Mouse (Mus musculus): ENCODE measurements around the gene Mgme1. TPM values are rescaled to one million over a fixed set of nuclear protein-coding genes. Genes with fewer than 3 reads are reported as not detected.

Mgme1 gene
- polyA plus RNA-seq, 1 experiment from 2014 or later, result 5.4 TPM

- DNase-seq (no peak), ATAC-seq (no peak)
- no peaks in the 10 kb centered on the region for H3K9me3 ChIP-seq (ENCODE audit: low read length)
- H3K36me3 ChIP-seq (replicated peaks; ENCODE audit: insufficient read depth, low read length), result peaks cover 23% of the 10 kb centered on the region
- 29% methylated on average over 4 of the region's 4 CpGs for WGBS (ENCODE audit: insufficient replicate concordance)
- no peak overlapping the region; the same call in 1 of the 2 replicates for H3K9ac ChIP-seq (replicated peaks)
- H3K4me3 ChIP-seq (ENCODE audit: low read depth, low read length), result peak overlapping the region; percentile 10; the same call in 1 of the 2 replicates
- H3K4me1 ChIP-seq (ENCODE audit: insufficient read depth), result peaks cover 59% of the 10 kb centered on the region
- no peak for TF ChIP-seq CTCF (IDR thresholded peaks at IDR 0.05; ENCODE audit: low read depth)
- TF ChIP-seq EP300 (IDR thresholded peaks at IDR 0.05; ENCODE audit: low read depth), result no peak
- no peaks in the 10 kb centered on the region for H3K27me3 ChIP-seq (ENCODE audit: insufficient read depth, low read length)
- peak overlapping the region; percentile 50 for H3K4me2 ChIP-seq (ENCODE audit: low read depth, low read length)
- peak overlapping the region; percentile 36; the same call in 1 of the 2 replicates for H3K27ac ChIP-seq (ENCODE audit: low read depth)
These were observed 4.4 kb upstream of the Mgme1 start for GRCm38 (mm10) chr2:144265916-144266683.

- ATAC-seq (no peak), DNase-seq (no peak)
- peak overlapping the region; percentile 95 for H3K9ac ChIP-seq (replicated peaks)
- H3K9me3 ChIP-seq (ENCODE audit: low read length), result no peaks in the 10 kb centered on the region
- H3K4me1 ChIP-seq (ENCODE audit: insufficient read depth), result peaks cover 58% of the 10 kb centered on the region
- H3K36me3 ChIP-seq (replicated peaks; ENCODE audit: insufficient read depth, low read length), result peaks cover 18% of the 10 kb centered on the region
- H3K4me2 ChIP-seq (ENCODE audit: low read depth, low read length), result peak overlapping the region; percentile 89
- WGBS (ENCODE audit: insufficient replicate concordance), result 26% methylated on average over 5 of the region's 5 CpGs
- TF ChIP-seq CTCF (IDR thresholded peaks at IDR 0.05; ENCODE audit: low read depth), result no peak
- TF ChIP-seq EP300 (IDR thresholded peaks at IDR 0.05; ENCODE audit: low read depth), result no peak
- peak overlapping the region; percentile 89 for H3K4me3 ChIP-seq (ENCODE audit: low read depth, low read length)
- H3K27me3 ChIP-seq (ENCODE audit: insufficient read depth, low read length), result no peaks in the 10 kb centered on the region
- peak overlapping the region; percentile 58 for H3K27ac ChIP-seq (ENCODE audit: low read depth)
These were observed 3.3 kb upstream of the Mgme1 start for GRCm38 (mm10) chr2:144267004-144267730.

DNA sequence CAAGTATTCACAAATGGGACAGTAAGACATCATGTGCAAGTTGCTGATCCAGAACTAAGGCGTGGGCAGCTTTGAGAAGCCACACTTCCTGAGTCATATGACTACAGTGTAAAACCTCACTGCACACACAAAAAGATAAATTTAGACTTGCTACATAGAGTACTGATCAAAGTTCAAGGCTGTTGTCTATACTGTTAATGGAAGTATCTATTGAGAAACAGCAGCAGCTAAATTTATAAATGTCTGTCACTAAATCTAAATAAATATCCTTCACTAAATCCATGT lies 2.8 kb upstream of the Mgme1 start:
- Histone ChIP-seq H3K4me2 (ENCODE audit: low read depth, low read length) (peak overlapping the region; percentile 89), H3K27ac (ENCODE audit: low read depth) (peak overlapping the region; percentile 98; the same call in 1 of the 2 replicates), H3K9me3 (ENCODE audit: low read length) (no peaks in the 10 kb centered on the region), H3K4me1 (ENCODE audit: insufficient read depth) (peaks cover 55% of the 10 kb centered on the region), H3K9ac (replicated peaks) (peak overlapping the region; percentile 95), H3K4me3 (ENCODE audit: low read depth, low read length) (peak overlapping the region; percentile 89), H3K27me3 (ENCODE audit: insufficient read depth, low read length) (no peaks in the 10 kb centered on the region), H3K36me3 (replicated peaks; ENCODE audit: insufficient read depth, low read length) (peaks cover 18% of the 10 kb centered on the region)
- TF ChIP-seq CTCF (IDR thresholded peaks at IDR 0.05; ENCODE audit: low read depth) (no peak), EP300 (IDR thresholded peaks at IDR 0.05; ENCODE audit: low read depth) (no peak)
- no peak for ATAC-seq
- no peak for DNase-seq
- WGBS (ENCODE audit: insufficient replicate concordance), result 0% methylated on average over 1 of the region's 1 CpGs

- 4% methylated on average over 6 of the region's 6 CpGs for WGBS (ENCODE audit: insufficient replicate concordance)
- Histone ChIP-seq H3K9ac (replicated peaks) (peak overlapping the region; percentile 95), H3K36me3 (replicated peaks; ENCODE audit: insufficient read depth, low read length) (peaks cover 17% of the 10 kb centered on the region), H3K4me1 (ENCODE audit: insufficient read depth) (peaks cover 47% of the 10 kb centered on the region), H3K27ac (ENCODE audit: low read depth) (peak overlapping the region; percentile 98), H3K4me2 (ENCODE audit: low read depth, low read length) (peak overlapping the region; percentile 89), H3K4me3 (ENCODE audit: low read depth, low read length) (peak overlapping the region; percentile 89), H3K27me3 (ENCODE audit: insufficient read depth, low read length) (no peaks in the 10 kb centered on the region), H3K9me3 (ENCODE audit: low read length) (no peaks in the 10 kb centered on the region)
- DNase-seq, result no peak
- TF ChIP-seq CTCF (IDR thresholded peaks at IDR 0.05; ENCODE audit: low read depth) (no peak), EP300 (IDR thresholded peaks at IDR 0.05; ENCODE audit: low read depth) (no peak)
- ATAC-seq, result no peak
These were observed 1.8 kb upstream of the Mgme1 start for GRCm38 (mm10) chr2:144268446-144269305.

DNA sequence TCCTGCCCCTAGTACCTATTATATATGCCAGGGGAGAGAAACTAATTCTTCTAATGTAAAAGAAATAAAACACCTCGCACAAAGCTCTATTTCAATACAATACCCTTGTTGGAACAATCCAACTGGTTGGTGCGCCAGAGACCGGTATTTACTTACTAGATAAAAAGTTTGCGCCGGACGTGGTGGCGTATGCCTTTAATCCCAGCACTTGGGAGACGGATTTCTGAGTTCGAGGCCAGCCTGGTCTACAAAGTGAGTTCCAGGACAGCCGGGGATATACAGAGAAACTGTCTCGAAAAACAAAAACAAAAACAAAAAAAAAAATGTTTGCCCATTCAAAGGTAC lies 1.2 kb upstream of the Mgme1 start:
- H3K36me3 ChIP-seq (replicated peaks; ENCODE audit: insufficient read depth, low read length), result peaks cover 13% of the 10 kb centered on the region
- peaks cover 41% of the 10 kb centered on the region for H3K4me1 ChIP-seq (ENCODE audit: insufficient read depth)
- DNase-seq (peak; percentile 42), ATAC-seq (no peak)
- H3K4me3 ChIP-seq (ENCODE audit: low read depth, low read length), result peak overlapping the region; percentile 89
- TF ChIP-seq EP300 (IDR thresholded peaks at IDR 0.05; ENCODE audit: low read depth) (no peak), CTCF (IDR thresholded peaks at IDR 0.05; ENCODE audit: low read depth) (no peak)
- no peaks in the 10 kb centered on the region for H3K27me3 ChIP-seq (ENCODE audit: insufficient read depth, low read length)
- peak overlapping the region; percentile 89 for H3K4me2 ChIP-seq (ENCODE audit: low read depth, low read length)
- peak overlapping the region; percentile 95 for H3K9ac ChIP-seq (replicated peaks)
- H3K27ac ChIP-seq (ENCODE audit: low read depth), result peak overlapping the region; percentile 98
- WGBS (ENCODE audit: insufficient replicate concordance), result under 1% methylated on average over 11 of the region's 11 CpGs
- no peaks in the 10 kb centered on the region for H3K9me3 ChIP-seq (ENCODE audit: low read length)

All from liver, postnatal 0 days (tissue).